Mouse (Mus musculus) heart, adult 9 months (tissue): ENCODE data around the gene Tbcel.

Experiments used
- DNase-seq, 2 experiments: peaks; one replicate each; pipeline ENCODE4 v3.0.0; 2022; ENCODE audit warnings: low spot score in 2 of 2

The Tbcel gene

GRCm38 (mm10) chr9:42388490-42388889 lies 119.1 kb downstream of the Tbcel start:
- no peak for DNase-seq

GRCm38 (mm10) chr9:42387038-42387437 lies 120.6 kb downstream of the Tbcel start:
- DNase-seq = no peak

GRCm38 (mm10) chr9:42385656-42386055 lies 122.0 kb downstream of the Tbcel start:
- no peak for DNase-seq

GRCm38 (mm10) chr9:42382628-42383347 lies 124.8 kb downstream of the Tbcel start:
- no peak for DNase-seq

- no peak for DNase-seq
Observed at GRCm38 (mm10) chr9:42382063-42382462, 125.5 kb downstream of the Tbcel start.

GRCm38 (mm10) chr9:42378071-42378470 lies 129.5 kb downstream of the Tbcel start:
- no peak for DNase-seq

- DNase-seq = no peak
Observed at GRCm38 (mm10) chr9:42377656-42378055, 130.0 kb downstream of the Tbcel start.

- no peak for DNase-seq
Observed at GRCm38 (mm10) chr9:42371670-42372368, 135.8 kb downstream of the Tbcel start.
